Mouse (Mus musculus) colon, adult 2 months (tissue): ENCODE data around the gene Ubqlnl. TPM values are rescaled to one million over a fixed set of nuclear protein-coding genes. Genes with fewer than 3 reads are reported as not detected.

Experiments
- polyA plus RNA-seq: library from polyadenylated mRNA; depleted of rRNA; stranded (reverse); fragments of >200 nt; gene quantifications from 2 replicates; pipeline ENCODE4 v1.2.3, GENCODE M21; 2012; rRNA removed

Gene Ubqlnl
- polyA plus RNA-seq = not detected in 2 replicates

DNA sequence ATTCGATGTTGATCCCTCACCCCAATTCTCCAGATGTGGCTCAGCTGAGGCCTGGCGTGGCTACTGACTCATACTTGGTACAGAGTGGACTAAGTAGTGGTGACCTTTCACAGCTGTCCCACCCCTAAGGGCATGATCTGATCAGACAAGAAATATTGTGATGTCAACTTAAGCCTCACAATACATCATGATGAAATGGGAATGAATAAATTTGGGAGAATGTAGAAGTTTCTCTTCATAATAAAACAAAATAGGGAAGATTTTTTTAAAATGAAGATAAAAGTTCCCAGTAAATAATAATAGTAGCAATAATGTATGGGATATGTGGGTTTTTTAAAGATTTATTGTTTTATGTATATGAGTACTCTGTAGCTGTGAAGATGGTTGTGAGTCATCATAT is at the start of gene Ubqlnl:
Gene Ubqlnl (minus strand): TSS at position 101 of the 400 bp plus-strand sequence.

DNA sequence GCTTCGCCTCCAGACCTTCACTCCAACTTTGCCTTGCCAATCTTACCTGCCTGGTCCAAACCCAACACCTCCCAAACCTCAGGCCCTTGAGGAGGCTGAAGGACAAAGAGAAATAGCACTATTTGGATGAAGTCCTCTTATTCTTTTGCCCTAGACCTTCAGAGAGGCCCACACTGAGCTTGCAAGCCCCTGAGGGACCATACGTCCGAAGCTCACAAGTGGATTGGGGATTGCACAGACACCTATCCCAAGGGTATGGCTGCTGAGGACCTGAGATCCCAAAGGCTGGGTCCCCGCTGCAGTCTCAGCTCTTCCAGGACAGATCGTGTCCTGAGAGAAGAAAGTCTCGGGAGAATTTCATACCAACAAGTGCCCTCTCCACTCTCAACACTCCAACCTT is 45.5 kb upstream of the Ubqlnl start, which contains the start of gene Olfr649:
Gene Olfr649 (minus strand): TSS at position 101 of the 400 bp plus-strand sequence.

DNA sequence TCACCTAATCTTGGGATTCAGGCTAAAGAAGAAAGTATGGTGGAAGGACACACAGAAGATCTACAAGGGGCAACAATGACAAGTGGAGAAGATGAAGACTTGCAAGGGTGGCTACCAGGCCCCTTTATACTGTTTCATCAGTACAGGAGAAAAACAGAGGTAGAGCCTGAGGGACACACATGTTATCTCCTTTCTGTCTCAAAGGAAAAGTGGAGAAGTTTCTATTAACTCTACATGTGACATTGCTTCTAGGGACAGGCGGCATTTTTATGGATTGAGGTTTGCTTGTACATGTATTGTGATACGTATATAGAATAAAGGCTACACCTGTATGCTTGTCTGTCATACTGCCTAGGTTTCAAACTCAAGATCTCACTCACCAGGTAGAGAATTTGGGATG is 32.9 kb upstream of the Ubqlnl start, which contains the start of gene Olfr648:
Gene Olfr648 (minus strand): TSS at position 101 of the 400 bp plus-strand sequence.

DNA sequence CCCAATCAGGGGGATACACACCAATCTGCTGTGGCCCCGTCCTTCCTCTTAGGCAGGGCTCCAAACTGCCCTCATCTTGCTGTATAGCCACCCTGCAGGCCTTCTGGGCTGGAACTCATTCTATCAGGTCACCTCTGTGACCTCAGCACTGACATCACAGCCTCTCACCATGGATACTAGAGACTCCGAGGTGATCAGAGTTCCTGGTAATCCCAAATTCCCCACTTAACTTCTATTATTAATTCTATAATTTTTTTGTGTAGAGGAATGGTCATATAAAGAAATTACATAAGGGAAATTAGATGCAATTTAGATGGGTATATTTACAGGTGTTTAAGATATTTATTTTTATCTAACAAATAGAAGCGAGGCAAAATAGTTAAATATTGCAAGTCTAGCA is 7.2 kb downstream of the Ubqlnl start, which contains the start of gene Ubqln3:
Gene Ubqln3 (minus strand): TSS at position 101 of the 400 bp plus-strand sequence.

DNA sequence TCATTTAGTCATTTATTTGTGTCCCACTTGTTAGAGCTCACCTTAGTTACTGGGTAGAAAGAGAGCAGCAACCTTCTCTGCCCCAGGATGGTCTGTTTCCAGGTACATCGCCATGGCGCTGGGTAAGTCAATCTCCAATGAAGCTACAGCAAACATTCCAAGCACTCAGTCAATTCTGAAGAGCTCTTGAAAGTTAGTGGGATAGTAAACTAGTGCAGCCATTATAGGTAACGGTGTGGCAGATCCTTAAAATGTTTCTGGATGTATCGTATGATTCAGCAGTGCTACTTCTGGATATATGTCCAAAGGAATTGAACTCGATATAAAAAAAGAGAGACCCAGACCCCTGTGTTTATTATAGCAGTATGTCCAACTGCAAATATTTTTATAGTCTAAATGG is 13.1 kb downstream of the Ubqlnl start, which contains the start of gene Olfr643:
Gene Olfr643 (minus strand): TSS at position 101 of the 400 bp plus-strand sequence.

DNA sequence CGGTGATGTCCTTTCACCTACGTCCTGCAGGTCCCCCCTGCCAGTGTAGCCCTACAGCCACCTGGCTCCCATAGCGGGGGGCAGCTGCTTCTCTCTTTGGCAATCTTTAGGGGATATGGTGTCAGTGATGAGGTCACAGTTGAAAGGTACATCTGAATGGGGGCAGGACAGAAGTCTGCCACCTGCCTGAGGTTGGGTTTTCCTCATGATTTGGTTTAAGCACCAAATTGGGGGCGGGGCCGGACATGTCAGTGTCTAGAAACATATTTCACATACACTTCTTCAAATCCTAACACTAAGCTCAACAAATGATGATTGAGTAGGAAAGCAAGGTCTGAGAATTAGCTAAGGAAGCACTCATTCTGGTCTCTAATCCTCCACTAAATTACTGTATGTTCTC is 20.6 kb downstream of the Ubqlnl start, which contains the start of gene Ubqln5:
Gene Ubqln5 (minus strand): TSS at position 101 of the 400 bp plus-strand sequence.

DNA sequence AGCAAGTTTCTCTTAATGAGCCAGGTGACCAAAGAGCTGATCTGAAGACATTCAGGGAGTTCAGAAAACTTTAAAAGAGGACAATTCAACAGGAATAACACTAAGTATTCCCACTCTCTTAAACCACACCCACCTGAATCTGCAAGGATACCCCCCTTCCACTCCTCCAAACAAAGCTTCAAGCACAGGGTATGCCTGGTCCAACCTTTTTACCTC is 45.7 kb downstream of the Ubqlnl start, which contains the start of gene Olfr646:
Gene Olfr646 (plus strand): TSS at position 117 of the 216 bp plus-strand sequence.

Other genes starting within 250 kb of the Ubqlnl start
- not detected in 2 replicates for gene Olfr65, start 247.1 kb downstream of the Ubqlnl start, polyA plus RNA-seq
- 0.12 TPM in 1 of 2 replicates, not detected in the other for gene Olfr631, start 221.7 kb downstream of the Ubqlnl start, polyA plus RNA-seq
- not detected in 2 replicates for gene Olfr632, start 216.2 kb downstream of the Ubqlnl start, polyA plus RNA-seq
- gene Olfr633, start 206.1 kb downstream of the Ubqlnl start, polyA plus RNA-seq = not detected in 2 replicates
- not detected in 2 replicates for gene Olfr635, start 179.4 kb downstream of the Ubqlnl start, polyA plus RNA-seq
- not detected in 2 replicates for gene Olfr638, start 151.8 kb downstream of the Ubqlnl start, polyA plus RNA-seq
- not detected in 2 replicates for gene Olfr639, start 133.3 kb downstream of the Ubqlnl start, polyA plus RNA-seq
- gene Olfr640, start 125.0 kb downstream of the Ubqlnl start, polyA plus RNA-seq = not detected in 2 replicates
- not detected in 2 replicates for gene Olfr641, start 115.1 kb downstream of the Ubqlnl start, polyA plus RNA-seq
- gene Olfr642, start 97.9 kb downstream of the Ubqlnl start, polyA plus RNA-seq = not detected in 2 replicates
- gene 4930516K23Rik, start 89.1 kb downstream of the Ubqlnl start, polyA plus RNA-seq = not detected in 2 replicates
- not detected in 2 replicates for gene Olfr644, start 78.7 kb downstream of the Ubqlnl start, polyA plus RNA-seq
- not detected in 2 replicates for gene Olfr645, start 65.1 kb downstream of the Ubqlnl start, polyA plus RNA-seq
- gene Olfr646, start 45.7 kb downstream of the Ubqlnl start, polyA plus RNA-seq = not detected in 2 replicates
- gene Ubqln5, start 20.7 kb downstream of the Ubqlnl start, polyA plus RNA-seq = not detected in 2 replicates
- not detected in 2 replicates for gene Olfr643, start 13.2 kb downstream of the Ubqlnl start, polyA plus RNA-seq
- gene Ubqln3, start 7.3 kb downstream of the Ubqlnl start, polyA plus RNA-seq = not detected in 2 replicates
- not detected in 2 replicates for gene Olfm5, start 14.3 kb upstream of the Ubqlnl start, polyA plus RNA-seq
- gene Olfr648, start 32.8 kb upstream of the Ubqlnl start, polyA plus RNA-seq = not detected in 2 replicates
- not detected in 2 replicates for gene Olfr649, start 45.4 kb upstream of the Ubqlnl start, polyA plus RNA-seq
- gene Trim6, start 68.2 kb upstream of the Ubqlnl start, polyA plus RNA-seq = 4.6 and 4.8 TPM in 2 replicates
- gene Trim34a, start 93.9 kb upstream of the Ubqlnl start, polyA plus RNA-seq = 2.0 and 2.5 TPM in 2 replicates
- 0.21 TPM in 2 replicates for gene Trim5, start 137.5 kb upstream of the Ubqlnl start, polyA plus RNA-seq
- gene Trim12a, start 164.9 kb upstream of the Ubqlnl start, polyA plus RNA-seq = 2.3 TPM in 2 replicates
- gene Trim34b, start 178.9 kb upstream of the Ubqlnl start, polyA plus RNA-seq = 1.4 and 2.2 TPM in 2 replicates
- gene Trim12c, start 202.8 kb upstream of the Ubqlnl start, polyA plus RNA-seq = 2.0 and 2.3 TPM in 2 replicates
- gene Trim30b, start 219.3 kb upstream of the Ubqlnl start, polyA plus RNA-seq = 0.06 TPM in 1 of 2 replicates, not detected in the other